Mouse (Mus musculus) left cerebral cortex, adult 18-20 months (tissue): Measurements from ENCODE around the gene 1700025C18Rik. TPM values are rescaled to one million over a fixed set of nuclear protein-coding genes. Genes with fewer than 3 reads are reported as not detected.

Source experiments
- DNase-seq, 2 experiments: peaks; one replicate each; pipeline ENCODE4 v3.0.0; 2021 to 2022; ENCODE audit warnings: low spot score in 2 of 2, mixed read lengths in 1 of 2
- total RNA-seq, 2 experiments: library from RNA; stranded (reverse); gene quantifications; 2 replicates each; pipeline ENCODE4 v1.2.3; 2021

The 1700025C18Rik gene
- total RNA-seq, 2 experiments from 2014 or later: not detected

- no peak for DNase-seq
Measured at GRCm38 (mm10) chr2:165078605-165079004, 11.9 kb downstream of the 1700025C18Rik start.

- no peak for DNase-seq
Measured at GRCm38 (mm10) chr2:165078045-165078444, 12.5 kb downstream of the 1700025C18Rik start.

- DNase-seq: no peak
Measured at GRCm38 (mm10) chr2:165077055-165077454, 13.5 kb downstream of the 1700025C18Rik start.

DNA sequence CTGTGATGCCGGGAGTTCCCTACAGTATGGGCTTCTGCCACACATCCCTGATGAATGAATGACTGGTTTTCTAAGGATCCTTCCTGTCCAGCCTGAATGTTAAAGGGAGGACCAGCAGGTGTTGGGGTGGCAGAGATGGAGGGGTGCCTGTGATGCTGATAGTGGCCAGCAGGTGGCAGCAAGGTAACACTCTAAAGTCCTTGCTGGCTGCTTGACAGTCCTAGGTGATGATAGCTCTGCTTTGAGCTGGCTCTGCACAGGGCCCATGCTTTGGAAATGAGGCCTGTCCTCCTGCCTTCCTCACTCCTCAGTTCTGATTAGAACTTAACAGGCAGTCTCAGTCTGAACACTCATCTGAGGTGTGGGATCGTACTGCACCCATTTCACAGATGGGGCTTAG is 15.6 kb downstream of the 1700025C18Rik start:
- peak; percentile 88 to 90 for DNase-seq

DNA sequence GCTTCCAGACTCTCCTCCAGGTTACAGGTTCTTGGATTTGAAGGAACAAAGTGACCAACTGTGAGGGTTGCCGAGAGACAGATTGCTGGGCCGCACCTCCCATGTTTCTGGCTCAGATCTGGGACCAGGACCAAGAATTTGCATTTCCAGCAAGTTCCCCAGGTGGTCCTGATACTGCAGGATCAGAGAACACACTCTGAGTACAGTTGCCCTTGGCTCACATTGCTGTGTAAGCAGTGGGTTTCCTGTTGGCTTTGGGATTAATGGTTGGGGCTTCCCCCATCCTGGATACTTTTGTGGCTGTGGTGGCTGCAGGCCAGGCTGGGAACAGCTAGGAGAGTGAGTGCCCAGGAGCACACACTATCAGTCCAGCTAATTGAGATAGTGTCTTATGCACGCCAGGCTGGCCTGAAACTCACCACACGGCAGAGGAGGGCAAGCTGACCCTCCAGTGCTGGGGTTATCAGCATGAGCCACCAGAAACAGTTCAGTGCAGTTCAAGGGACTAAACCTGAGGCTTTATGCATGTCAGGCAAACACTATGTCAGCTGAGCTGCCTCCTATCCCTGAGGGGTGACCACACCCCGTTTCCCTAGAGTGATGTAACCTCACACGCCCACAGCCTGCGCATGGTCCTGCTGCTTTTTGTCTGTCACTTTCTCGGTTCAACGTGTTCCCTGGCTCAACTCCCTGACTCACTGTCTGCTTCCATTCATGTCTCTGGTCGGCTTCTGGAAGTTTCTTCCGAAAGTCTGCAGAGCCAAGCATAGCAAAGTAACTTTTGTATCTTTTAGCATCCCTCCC is 16.3 kb downstream of the 1700025C18Rik start:
- DNase-seq: peak; percentile 65 to 82

- DNase-seq: peak in 1 of 2 experiments; percentile 49
Measured at GRCm38 (mm10) chr2:165073381-165073781, 17.2 kb downstream of the 1700025C18Rik start.

DNA sequence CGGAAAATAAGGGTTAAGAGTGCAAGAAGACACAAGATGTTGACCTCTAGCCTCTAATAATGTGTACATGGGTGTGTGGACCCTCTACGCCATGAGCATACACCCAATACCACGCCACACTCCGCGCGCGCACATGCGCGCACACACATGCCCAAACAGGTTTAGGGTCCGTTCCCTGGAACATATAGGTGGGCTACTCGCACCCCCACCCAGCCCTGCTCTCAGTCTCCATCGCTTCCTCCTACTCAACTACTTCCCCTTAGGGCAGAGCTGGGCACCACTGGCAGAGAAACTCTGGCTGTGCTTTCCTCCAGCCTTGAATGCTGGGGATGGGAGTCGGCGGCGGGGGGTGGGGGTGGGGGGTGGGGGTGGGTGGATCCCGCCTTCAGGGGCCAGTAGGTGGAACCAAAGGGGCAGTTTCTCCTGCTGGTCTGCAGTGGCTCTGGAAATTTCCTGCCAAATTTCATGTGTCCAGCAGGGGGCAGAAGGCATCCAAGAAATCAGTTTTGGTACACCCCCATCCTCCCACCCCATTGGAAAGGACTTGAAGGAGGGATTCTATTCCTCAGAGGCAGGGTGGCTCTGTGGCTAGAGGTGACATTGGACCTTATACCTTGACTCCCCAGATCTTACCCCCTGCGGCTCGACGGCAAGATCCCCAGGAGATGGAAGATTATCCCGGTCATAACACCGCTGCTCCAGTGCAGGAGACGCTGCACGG is 20.3 kb downstream of the 1700025C18Rik start:
- DNase-seq: peak; percentile 74 to 76

DNA sequence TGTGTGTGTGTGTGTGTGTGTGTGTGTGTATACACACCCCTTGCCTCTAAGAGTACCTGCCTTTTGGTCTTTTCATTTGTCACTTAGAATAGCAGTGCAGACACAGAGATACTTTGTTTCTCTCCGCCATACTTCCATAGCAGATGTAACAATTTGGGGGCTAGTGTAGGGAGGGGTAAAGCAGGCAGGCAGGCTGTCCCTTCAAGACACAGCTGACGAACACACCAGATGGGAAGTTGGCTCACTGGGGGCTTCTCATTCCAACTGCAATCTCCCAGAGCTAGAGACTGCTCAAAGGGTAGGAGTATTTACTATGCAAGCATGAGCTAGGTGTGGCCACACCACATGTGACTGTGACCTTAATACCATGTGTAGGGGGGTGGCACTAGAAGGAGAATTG is 21.7 kb downstream of the 1700025C18Rik start:
- no peak for DNase-seq

DNA sequence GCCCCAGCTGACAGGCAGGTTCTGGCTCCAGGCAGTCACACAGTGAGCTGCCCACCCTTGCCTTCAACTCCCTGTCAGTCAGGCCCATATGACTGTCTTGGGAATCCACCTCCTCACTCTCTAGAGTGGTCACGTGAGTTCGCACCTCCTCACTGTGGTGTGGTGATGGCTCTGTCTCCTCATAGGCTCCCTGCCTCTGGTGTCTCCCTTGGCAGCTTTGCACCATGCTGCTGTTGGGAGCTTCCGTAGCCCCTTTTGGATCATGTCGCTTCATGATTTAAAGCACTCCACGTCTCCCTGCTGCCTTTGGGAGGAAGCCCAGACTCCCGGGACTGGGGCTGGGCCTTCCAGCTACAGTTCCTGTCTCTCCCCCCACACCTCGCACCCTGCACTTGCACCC is 26.1 kb downstream of the 1700025C18Rik start:
- peak; percentile 56 to 65 for DNase-seq

- no peak for DNase-seq
Measured at GRCm38 (mm10) chr2:165061638-165062433, 28.7 kb downstream of the 1700025C18Rik start.

GRCm38 (mm10) chr2:165059961-165060360 is 30.6 kb downstream of the 1700025C18Rik start:
- no peak for DNase-seq

DNA sequence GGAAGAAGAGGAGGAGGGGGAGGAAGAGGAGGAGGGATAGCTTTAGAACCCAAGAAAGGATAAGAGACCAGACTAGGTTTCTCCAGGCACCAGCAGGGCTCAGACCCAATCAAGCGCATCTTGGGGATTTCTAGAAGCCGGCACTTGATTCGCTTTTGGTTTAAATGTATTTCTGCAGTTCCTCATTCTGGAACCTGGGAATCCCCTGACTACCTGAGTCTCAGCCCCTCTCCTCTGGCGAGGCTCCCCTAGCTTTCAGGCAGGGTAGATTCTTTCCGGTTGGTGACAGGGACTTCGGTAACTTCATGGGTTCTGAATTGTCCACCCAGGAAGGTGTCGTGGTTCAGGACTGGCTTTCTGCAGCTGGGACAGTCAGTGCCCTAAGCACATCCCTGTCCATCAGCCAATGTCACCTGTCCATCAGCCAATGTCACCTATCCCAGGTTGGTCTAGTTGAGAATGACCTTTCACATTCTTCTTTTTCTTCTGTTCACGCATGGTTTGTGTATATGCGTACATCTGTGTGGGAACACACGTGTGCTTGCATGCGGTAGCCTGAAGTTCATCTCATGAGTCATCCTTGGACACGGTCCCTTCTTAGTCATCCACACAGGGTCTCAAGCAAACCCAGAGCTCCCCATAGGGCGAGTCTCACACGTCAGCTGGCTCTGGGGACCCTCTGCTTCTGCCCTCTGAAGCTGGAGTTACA is 34.0 kb downstream of the 1700025C18Rik start:
- no peak for DNase-seq

GRCm38 (mm10) chr2:165055905-165056304 is 34.6 kb downstream of the 1700025C18Rik start:
- no peak for DNase-seq

GRCm38 (mm10) chr2:165054888-165055852 is 35.4 kb downstream of the 1700025C18Rik start, which contains the start of gene Cd40:
Gene Cd40, plus strand, starts transcription at chr2:165055627.
- no peak for DNase-seq

GRCm38 (mm10) chr2:165051566-165051965 is 39.0 kb downstream of the 1700025C18Rik start:
- DNase-seq: no peak

GRCm38 (mm10) chr2:165050826-165051548 is 39.6 kb downstream of the 1700025C18Rik start:
- no peak for DNase-seq

DNA sequence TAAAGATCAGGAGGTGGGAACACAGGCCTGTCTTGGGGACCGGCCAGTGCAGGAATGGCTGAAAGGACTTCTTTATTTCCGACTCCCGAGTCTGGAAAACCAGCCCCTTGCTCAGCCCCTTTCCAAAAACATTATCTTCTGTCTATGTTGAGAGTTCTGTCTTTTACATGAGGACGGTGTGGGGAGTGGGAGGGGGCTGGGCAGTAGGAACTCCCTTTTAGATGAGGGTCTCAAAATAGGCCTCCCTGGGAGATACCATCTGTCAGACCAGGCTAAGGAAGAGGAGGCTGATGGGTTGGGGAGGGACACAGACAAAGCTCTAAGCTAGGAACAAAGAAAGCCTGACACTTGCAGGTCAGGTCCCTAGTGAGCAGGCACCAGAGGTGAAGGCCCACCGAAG is 41.5 kb downstream of the 1700025C18Rik start:
- DNase-seq: no peak

- DNase-seq: no peak
Measured at GRCm38 (mm10) chr2:165043729-165044128, 46.8 kb downstream of the 1700025C18Rik start.

- no peak for DNase-seq
Measured at GRCm38 (mm10) chr2:165043090-165043636, 47.4 kb downstream of the 1700025C18Rik start.
